Mouse (Mus musculus): Measurements from ENCODE around the gene Olfr930.

The Olfr930 gene

DNA sequence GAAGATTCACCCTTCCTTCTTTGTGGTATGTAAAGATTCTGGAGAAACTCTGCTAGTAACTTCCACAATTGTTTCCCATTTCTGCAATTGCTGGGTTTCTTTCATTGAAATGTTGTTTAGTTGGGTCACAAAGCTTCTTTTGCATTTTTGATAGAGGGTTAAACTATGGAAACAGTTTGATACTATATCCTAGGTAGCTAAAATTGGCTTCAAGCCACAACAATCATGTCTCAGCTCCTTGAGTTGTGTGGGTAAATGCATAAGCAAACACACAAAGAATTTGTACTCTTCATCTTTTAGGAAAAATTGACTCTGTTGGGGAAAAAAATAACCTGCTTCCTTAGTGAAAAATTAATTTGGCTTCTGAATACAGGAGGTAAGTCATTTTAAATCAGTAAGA, at the start of gene Olfr930:
Gene Olfr930 (plus strand): TSS at position 301 of the 400 bp plus-strand sequence.
- DNase-seq (ENCODE audit: low spot score in 2 of 2), result no peak

DNA sequence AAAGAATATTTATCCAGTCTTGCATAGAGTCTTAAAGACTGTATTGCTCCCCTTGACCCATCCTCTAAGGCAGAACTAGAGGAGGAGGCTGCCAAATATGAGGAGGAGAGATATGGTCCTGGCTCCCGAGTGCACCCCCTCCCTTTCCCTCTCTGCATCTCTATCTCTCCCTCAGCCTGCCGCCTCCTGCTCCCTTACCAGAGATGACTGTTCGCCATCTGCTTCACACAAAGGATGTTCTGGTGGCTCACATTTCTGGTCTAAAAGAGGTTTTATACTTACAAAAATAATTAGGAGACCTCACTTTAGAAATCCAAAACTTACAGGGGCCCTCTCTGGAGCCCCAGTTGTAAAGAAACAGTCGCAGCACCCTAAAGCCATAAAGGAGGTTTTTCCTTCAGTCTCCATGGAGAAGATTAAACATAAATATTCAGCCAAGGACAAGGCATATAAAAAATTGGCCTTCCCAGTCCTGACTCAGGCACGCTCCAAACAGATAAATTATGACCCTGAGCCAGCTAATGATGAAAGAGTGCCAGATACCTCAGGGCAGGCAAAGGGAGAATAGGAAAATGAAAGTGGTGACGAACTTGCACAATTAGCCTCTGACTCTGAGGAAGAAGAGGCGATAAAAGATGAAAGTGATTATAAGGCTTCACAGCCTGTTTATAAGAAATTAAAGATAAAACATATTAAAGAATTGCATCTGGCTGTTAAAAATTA, 24.0 kb downstream of the Olfr930 start:
- peak in 1 of 2 experiments; percentile 30 for DNase-seq (ENCODE audit: low spot score in 2 of 2)

DNA sequence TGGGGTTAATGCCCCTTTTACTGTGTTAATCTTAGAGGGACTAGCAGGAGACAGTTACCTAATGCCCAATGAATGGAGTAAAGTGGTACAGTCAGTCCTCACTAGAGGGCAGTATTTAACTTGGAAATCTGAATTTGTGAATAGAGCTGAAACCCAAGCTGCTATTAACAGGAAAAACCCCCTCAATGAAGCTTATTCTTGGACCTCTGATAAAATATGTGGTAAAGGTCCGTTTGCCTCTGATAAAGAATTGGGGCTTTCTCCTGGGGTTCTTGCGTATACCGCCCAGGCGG, 24.5 kb downstream of the Olfr930 start:
- no peak for DNase-seq (ENCODE audit: low spot score in 2 of 2)

DNA sequence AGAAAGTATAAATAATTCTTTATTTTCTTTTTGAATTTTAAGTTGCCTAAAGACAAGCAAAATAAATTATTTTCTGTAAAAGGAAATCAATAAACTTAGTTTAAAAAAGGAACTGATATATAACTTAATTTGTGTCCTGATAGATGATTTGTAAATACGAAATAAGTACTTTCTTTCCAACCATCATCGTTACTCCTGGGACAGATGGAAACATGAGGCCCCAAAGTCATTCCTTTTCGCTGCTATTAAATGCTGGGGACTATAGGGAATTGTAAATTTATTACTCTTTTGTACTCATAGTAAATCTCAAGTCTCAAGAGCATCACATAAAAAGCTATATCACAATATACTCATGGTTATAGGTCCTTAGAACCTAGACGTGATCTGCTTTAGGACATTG, 42.4 kb downstream of the Olfr930 start, which contains the start of gene Olfr933:
Gene Olfr933 (plus strand): TSS at position 301 of the 400 bp plus-strand sequence.
- DNase-seq (ENCODE audit: low spot score in 2 of 2), result no peak

Data from right cerebral cortex, postnatal 36 days (tissue).